Mouse (Mus musculus) erythroblast, embryonic 14.5 days (primary cell): ENCODE data around the gene Rasa3. TPM values are rescaled to one million over a fixed set of nuclear protein-coding genes. Genes with fewer than 3 reads are reported as not detected.

Experiments
- H3K27me3 ChIP-seq: 2 replicates; pipeline ENCODE4 v1.6.1; 2012; ENCODE audit warnings: inconsistent platforms; ENCODE audit not compliant: control insufficient read depth
- H3K36me3 ChIP-seq: 2 replicates; pipeline ENCODE4 v1.6.1; 2012; ENCODE audit warnings: mild to moderate bottlenecking, inconsistent platforms; ENCODE audit not compliant: control insufficient read depth
- H3K4me1 ChIP-seq: 2 replicates; pipeline ENCODE4 v1.6.1; 2012; ENCODE audit warnings: inconsistent platforms; ENCODE audit not compliant: control insufficient read depth
- H3K4me3 ChIP-seq: replicated peaks from 2 replicates; pipeline ENCODE3; 2012; ENCODE audit warnings: moderate library complexity, mild to moderate bottlenecking, inconsistent platforms
- H3K9me3 ChIP-seq: 2 replicates; pipeline ENCODE4 v1.6.1; 2012; ENCODE audit warnings: low read length, inconsistent platforms, mixed read lengths; ENCODE audit not compliant: control insufficient read depth
- GATA1 ChIP-seq: IDR thresholded peaks from 2 replicates; pipeline ENCODE4 v1.6.1; 2012; ENCODE audit warnings: low read length, inconsistent platforms, mixed read lengths
- TAL1 ChIP-seq: IDR thresholded peaks from 3 replicates; pipeline ENCODE4 v1.6.1; 2012; ENCODE audit warnings: low read length, inconsistent platforms, mixed read lengths
- polyA plus RNA-seq: library from polyadenylated mRNA; stranded (reverse); fragments of >175 nt; gene quantifications from 2 replicates; pipeline ENCODE4 v1.2.3, GENCODE M21; 2012

Gene Rasa3
- polyA plus RNA-seq, 1 experiment: 0.10 TPM

DNA sequence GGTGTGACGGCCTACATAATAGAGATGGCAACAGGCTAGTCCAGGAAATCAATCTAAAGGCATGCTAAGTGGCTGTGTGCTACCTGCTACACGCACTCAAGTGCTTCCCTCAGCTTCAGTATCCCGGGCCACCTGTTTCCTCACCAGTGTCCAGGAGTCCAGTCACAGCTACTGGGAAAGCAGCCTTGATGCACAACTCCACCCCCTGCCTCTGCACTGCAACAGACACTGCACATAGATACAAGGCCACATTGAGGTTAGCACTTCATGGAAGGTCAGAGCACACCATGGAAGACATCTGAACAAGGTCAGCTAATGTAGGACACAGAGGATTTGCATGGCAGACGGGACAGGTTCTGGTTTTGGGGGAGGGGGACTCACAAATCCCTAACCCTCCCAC, 11.9 kb downstream of the Rasa3 start:
- H3K4me3 ChIP-seq: no peak overlapping the region
- no peaks in the 10 kb centered on the region for H3K36me3 ChIP-seq
- H3K9me3 ChIP-seq: no peaks in the 10 kb centered on the region
- TF ChIP-seq TAL1 (no peak), GATA1 (no peak)
- H3K27me3 ChIP-seq: no peaks in the 10 kb centered on the region
- peaks cover 5% of the 10 kb centered on the region for H3K4me1 ChIP-seq

DNA sequence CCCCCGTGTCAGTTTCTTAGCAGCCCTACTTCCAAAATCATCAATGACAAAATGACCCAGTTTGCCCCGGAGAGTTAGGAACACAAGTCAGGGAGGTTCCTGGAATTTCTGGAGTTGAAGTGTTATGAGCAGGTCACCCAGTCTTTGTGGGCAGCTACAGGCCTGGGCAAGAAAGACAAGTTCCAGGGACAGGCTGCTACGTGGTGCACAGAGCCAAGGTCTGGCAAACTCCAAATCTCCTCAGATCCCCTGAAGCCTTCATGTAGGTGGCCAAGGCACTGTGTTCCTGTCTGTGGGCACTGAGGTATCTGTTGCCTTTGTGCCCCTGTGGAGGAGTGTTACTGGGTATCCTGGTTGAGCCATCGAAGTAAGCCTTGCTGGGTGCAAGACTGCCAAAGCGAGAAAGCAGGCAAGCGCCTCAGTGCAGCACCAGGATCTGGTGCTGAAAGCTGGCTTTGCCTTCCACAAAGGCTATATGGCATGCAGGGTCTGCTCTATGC, 12.6 kb downstream of the Rasa3 start:
- no peak for TF ChIP-seq GATA1
- TF ChIP-seq TAL1: no peak
- peaks cover 2% of the 10 kb centered on the region for H3K4me1 ChIP-seq
- no peak overlapping the region for H3K4me3 ChIP-seq
- H3K36me3 ChIP-seq: no peaks in the 10 kb centered on the region
- H3K9me3 ChIP-seq: no peaks in the 10 kb centered on the region
- no peaks in the 10 kb centered on the region for H3K27me3 ChIP-seq

DNA sequence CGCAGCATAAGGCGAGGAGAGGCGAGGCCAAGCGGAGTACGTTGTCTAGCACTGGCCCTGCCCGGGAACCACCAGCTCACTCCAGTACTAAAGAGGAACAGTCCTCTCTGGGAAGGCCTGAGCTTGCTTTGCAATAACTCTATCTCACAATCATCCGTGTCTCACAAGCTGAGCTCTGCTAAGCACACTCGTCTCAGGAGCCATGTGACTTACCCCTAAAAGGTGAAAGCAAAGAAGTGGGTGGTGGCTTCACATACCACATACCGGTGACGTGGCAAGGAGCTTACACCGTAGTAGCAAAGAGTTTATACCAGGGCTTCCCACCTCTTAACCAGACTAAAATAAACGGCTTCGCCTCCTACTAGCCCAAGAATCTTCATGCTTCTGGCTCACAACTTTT, 17.1 kb downstream of the Rasa3 start:
- Histone ChIP-seq H3K4me1 (0 out of 2 replicates have a peak, but pooled peaks cover 1% of the 10 kb centered on the region), H3K36me3 (no peaks in the 10 kb centered on the region), H3K27me3 (no peaks in the 10 kb centered on the region), H3K4me3 (no peak overlapping the region), H3K9me3 (no peaks in the 10 kb centered on the region)
- TF ChIP-seq TAL1 (no peak), GATA1 (no peak)

DNA sequence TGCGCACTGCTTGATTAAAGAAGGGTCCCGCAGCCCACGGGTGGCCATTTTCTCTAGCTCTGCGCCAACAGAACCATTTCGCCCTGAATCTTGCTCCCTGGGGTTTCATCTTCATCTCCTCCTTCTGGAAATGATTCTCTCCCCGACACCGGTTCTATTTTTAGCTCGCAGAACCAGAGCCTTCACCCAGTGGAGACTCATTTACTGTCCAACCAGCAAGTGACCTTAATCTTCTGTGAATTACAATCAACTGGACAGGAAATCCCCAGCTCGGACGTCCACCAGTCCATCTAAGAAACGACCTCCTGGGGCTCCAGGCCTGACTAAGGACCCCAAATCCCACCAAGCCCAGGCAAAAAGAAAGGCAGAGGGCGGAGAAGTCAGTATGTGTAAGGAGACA, 19.9 kb downstream of the Rasa3 start:
- Histone ChIP-seq H3K4me1 (no peaks in the 10 kb centered on the region), H3K4me3 (no peak overlapping the region), H3K27me3 (no peaks in the 10 kb centered on the region), H3K9me3 (no peaks in the 10 kb centered on the region), H3K36me3 (no peaks in the 10 kb centered on the region)
- no peak for TF ChIP-seq GATA1
- TF ChIP-seq TAL1: no peak

DNA sequence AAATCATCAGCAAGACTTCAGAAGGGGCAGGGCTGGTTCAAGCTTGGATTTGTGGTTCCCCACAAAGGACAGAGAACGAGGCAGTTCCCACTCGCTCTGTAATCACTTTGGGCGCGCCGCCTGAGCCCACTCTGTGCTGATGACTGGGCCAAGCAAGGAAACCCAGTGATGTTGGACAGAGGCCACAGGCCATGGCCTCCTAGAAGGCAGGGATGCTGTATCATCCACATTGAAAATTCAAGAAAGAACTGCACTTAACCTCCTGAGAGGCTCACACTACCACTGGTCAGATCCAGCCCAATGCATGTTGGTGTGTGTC, 22.4 kb downstream of the Rasa3 start:
- Histone ChIP-seq H3K27me3 (no peaks in the 10 kb centered on the region), H3K4me1 (no peaks in the 10 kb centered on the region), H3K36me3 (no peaks in the 10 kb centered on the region), H3K4me3 (no peak overlapping the region), H3K9me3 (no peaks in the 10 kb centered on the region)
- TF ChIP-seq TAL1 (no peak), GATA1 (no peak)

DNA sequence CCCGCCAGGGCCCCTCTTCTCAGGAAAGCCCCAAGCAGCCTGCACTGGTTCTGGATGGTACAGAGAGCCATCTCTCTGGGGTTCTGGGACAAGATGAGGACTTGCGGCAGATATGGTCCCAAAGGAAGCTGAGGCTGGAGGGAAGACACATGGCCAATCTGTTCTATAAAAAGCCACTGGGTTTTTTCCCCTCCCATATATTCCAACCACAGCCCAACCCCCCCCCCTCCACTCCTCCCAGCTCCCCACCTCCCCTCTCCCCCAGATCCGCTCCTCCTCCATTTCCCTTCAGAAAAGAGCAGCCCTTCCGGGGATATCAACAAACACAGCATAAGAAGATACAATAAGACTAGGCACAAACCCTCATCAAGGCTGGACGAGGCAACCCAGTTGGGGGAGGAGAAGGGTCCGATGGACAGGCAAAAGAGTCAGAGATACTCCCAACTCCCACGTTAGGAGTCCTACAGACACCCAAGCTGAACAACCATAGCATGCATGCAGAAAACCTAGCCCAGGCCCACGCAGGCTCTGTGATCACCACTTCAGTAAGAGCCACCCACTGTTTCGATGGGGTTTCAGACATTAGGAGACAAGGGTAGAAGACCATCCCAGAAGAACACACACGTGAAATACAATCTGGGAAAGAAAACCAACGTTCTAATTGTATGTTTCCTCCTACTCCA, 22.9 kb downstream of the Rasa3 start:
- H3K9me3 ChIP-seq: no peaks in the 10 kb centered on the region
- H3K27me3 ChIP-seq: no peaks in the 10 kb centered on the region
- no peak overlapping the region for H3K4me3 ChIP-seq
- H3K36me3 ChIP-seq: no peaks in the 10 kb centered on the region
- no peaks in the 10 kb centered on the region for H3K4me1 ChIP-seq
- no peak for TF ChIP-seq TAL1
- no peak for TF ChIP-seq GATA1

DNA sequence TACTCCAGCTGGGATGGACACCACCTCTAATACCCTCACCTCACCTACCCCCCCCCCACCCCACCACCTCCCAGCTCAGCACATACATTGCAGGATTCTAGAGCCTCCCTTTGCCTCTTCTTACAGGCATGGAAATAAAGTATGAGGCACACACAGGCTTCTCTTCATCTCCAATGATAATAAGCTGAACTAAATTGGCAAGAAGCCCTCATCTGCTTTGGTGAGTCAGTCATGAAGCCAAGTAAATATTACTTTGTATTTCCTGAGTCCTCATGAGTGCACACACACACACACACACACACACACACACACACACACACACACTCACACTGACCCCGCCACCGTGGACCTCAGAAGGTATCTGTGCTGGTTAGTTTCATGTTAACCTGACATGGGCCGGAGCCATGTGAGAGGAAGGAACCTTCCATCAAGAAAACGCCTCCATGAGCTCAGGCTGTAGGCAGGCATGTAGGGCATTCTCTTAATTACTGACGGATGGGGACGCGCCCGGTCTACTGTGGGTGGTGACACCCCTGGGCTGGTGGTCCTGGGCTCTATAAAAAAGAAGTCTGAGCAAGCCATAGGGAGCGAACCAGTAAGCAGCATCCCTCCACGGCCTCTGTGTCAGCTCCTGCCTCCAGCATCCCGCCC, 26.7 kb downstream of the Rasa3 start:
- Histone ChIP-seq H3K4me3 (no peak overlapping the region), H3K36me3 (no peaks in the 10 kb centered on the region), H3K9me3 (no peaks in the 10 kb centered on the region), H3K4me1 (peaks cover 5% of the 10 kb centered on the region; the same call in 1 of the 2 replicates), H3K27me3 (no peaks in the 10 kb centered on the region)
- no peak for TF ChIP-seq GATA1
- TF ChIP-seq TAL1: no peak

DNA sequence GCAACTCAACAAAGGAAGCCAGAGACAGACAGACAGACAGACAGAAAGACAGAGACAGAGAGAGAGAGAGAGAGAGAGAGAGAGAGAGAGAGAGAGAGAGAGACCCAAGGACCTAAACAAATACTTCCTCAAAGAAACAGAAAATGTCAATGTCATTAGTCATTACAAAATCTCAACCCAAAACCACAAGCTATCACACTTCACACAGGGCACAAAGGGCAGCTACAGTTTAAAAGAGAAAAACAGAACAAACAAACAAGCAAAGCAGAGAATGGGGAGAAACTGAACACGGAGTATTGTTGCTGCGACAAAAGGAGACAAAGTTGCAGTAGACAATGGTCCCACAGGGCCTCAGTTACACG, 28.3 kb downstream of the Rasa3 start:
- Histone ChIP-seq H3K4me3 (no peak overlapping the region), H3K4me1 (peaks cover 5% of the 10 kb centered on the region; the same call in 1 of the 2 replicates), H3K36me3 (no peaks in the 10 kb centered on the region), H3K9me3 (no peaks in the 10 kb centered on the region), H3K27me3 (no peaks in the 10 kb centered on the region)
- TF ChIP-seq TAL1: no peak
- no peak for TF ChIP-seq GATA1

DNA sequence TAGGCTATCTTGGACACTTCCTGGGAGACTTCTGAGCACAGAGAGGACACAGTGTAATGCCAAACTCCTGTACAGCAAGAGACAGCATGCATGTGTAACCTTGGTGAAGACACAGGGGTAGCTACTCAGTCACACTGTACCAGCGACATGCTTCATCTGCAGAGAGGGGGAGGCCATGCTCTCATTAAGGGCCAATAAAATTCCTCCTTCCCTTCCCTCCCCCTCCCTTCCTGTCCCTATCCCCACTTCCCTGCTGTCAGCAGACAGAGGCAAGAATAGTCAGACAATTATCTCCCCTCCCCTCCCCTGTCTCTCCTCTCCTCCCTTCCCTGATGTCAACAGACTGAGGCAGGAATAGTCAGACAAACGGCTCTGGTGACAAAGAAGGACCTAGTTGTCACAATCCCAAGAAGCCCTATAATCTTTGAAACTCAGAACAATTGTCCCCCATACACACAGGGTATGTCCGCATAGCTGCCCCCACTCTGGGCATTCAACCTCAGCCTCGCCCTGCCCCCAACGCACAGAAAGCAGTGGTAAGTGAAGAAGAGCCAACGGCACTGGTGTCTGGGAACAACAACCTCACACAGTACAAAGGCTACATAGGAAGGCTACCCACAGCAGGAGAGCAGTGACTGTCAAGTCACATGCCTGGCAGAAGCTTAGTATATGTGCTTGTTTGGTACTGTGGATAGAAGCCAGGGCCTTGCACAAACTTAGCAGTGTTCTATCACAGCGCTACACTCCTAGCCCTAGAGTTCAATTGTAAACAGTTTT, 28.8 kb downstream of the Rasa3 start:
- Histone ChIP-seq H3K36me3 (no peaks in the 10 kb centered on the region), H3K4me1 (peaks cover 5% of the 10 kb centered on the region; the same call in 1 of the 2 replicates)

More for the DNA sequence above, 28.8 kb downstream of the Rasa3 start:
- Histone ChIP-seq H3K4me3 (no peak overlapping the region), H3K27me3 (no peaks in the 10 kb centered on the region), H3K9me3 (no peaks in the 10 kb centered on the region)
- no peak for TF ChIP-seq GATA1
- no peak for TF ChIP-seq TAL1
